Mouse (Mus musculus) midbrain, embryonic 11.5 days (tissue): ENCODE measurements at regions not wholly inside any gene's neighbourhood (a gene's known extent, or its start where the extent isn't known, plus 50 kb on each side); places are given as distances from the start of the nearest gene placed in this dataset.

Experiments used
- ATAC-seq: fragments of 200-750 bp; cut with Nextera tagmentation; 2 replicates; pipeline ENCODE4 v1.8.0; 2017; ENCODE audit warnings: moderate TSS enrichment, moderate library complexity; ENCODE audit not compliant: low FRiP score
- DNase-seq: peaks from one replicate; pipeline ENCODE4 v3.0.0; 2015; ENCODE audit warnings: low spot score; ENCODE audit errors: missing footprints
- H3K27ac ChIP-seq: fragments of 300-500 bp; sonication (generic); 2 replicates; pipeline ENCODE4 v1.5.1; 2014; ENCODE audit warnings: low read depth, low read length
- H3K27me3 ChIP-seq: fragments of 300-500 bp; sonication (generic); 2 replicates; pipeline ENCODE4 v1.6.1; 2014; ENCODE audit warnings: mild to moderate bottlenecking, low read length, moderate library complexity, mixed read lengths; ENCODE audit not compliant: control insufficient read depth, insufficient read depth
- H3K36me3 ChIP-seq: fragments of 300-500 bp; sonication (generic); 2 replicates; pipeline ENCODE4 v1.6.1; 2014; ENCODE audit warnings: mild to moderate bottlenecking, low read length, moderate library complexity, mixed read lengths; ENCODE audit not compliant: control insufficient read depth, insufficient read depth
- H3K4me1 ChIP-seq: fragments of 300-500 bp; sonication (generic); 2 replicates; pipeline ENCODE4 v1.6.1; 2014; ENCODE audit warnings: low read length; ENCODE audit not compliant: control insufficient read depth, insufficient read depth
- H3K4me2 ChIP-seq: fragments of 300-500 bp; sonication (generic); 2 replicates; pipeline ENCODE4 v1.6.1; 2014; ENCODE audit warnings: mild to moderate bottlenecking, moderate library complexity
- H3K4me3 ChIP-seq: fragments of 300-500 bp; sonication (generic); 2 replicates; pipeline ENCODE4 v1.5.1; 2014; ENCODE audit warnings: low read depth, low read length
- H3K9ac ChIP-seq: fragments of 300-500 bp; sonication (generic); 2 replicates; pipeline ENCODE4 v1.6.1; 2014; ENCODE audit warnings: low read length
- H3K9me3 ChIP-seq: fragments of 300-500 bp; sonication (generic); 2 replicates; pipeline ENCODE4 v1.6.1; 2016; ENCODE audit warnings: low read length; ENCODE audit not compliant: control insufficient read depth
- WGBS: fragments of 180-500 bp; shearing (Covaris S2); extraction: QIAGEN DNeasy Blood & Tissue Kit; methylation state at CpG from one replicate; pipeline ENCODE4 v1.1.7; 2014; 5-methylcytosine and 5-hydroxymethylcytosine counted together

DNA sequence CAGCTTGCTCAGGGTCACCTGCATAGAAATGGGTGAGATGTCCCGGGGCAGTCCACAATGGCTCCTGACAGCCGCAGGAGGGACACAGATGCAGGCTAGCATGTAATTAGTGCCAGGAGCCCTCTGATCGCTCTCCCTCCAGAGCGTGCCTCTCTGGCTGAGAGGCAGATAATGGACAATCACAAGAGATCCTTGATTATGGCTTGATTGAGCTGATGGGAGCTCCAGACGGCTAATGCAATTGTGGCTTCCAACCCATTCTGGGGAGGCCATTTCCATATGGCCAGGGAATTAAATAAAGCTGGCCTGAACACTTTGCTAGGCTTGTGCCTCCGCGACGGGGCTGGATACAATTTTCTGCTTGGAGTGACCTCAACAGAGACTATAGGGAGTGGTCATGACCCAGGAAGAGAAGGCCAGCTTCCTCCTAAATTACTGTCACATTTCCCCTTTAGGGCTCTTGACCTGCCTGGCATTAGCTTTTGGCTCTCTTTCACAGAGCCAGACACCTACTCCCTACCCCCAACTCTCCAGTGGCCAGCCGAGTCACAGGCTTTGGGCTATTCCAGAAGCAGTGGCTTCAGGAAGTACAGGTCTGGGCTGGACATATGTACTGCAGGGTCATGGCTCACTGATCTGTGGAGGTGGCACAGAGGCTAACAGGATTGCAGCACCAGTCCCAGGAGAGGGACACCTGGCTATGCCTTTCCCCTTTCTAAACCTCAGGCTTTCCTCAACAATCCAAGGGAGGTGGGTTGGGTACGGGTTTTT, 311.8 kb downstream of the 3100002H09Rik start:
- H3K36me3 ChIP-seq = no peaks in the 10 kb centered on the region
- ATAC-seq (peak; percentile 61), DNase-seq (no peak)
- H3K9ac ChIP-seq = no peak overlapping the region
- no peaks in the 10 kb centered on the region for H3K9me3 ChIP-seq
- peaks cover 3% of the 10 kb centered on the region; the same call in 1 of the 2 replicates for H3K27me3 ChIP-seq
- H3K4me3 ChIP-seq = no peak overlapping the region
- H3K27ac ChIP-seq = no peak overlapping the region
- H3K4me1 ChIP-seq = peaks cover 10% of the 10 kb centered on the region
- 36% methylated on average over 10 of the region's 10 CpGs for WGBS
- no peak overlapping the region for H3K4me2 ChIP-seq

DNA sequence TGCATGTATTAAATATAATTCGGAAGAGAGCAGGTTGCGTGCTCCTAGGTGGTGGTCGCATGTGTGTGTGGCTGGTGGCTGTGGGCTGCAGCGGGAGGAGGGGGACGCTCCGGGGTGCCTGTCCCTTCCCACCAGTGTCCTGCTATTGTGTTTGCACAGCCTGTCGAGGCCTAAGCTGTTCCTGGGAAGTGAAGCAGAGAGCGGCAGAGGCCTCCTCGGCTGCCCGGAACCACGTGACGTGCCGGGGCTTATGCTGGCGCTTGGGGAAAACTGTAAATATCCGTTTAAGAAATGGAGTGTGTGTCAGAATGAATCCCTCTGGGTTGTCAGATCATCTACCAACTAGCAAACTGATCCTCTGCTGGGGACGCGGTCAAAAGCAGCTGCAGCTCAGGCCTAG, 318.3 kb downstream of the 3100002H09Rik start:
- H3K9ac ChIP-seq = peak overlapping the region; percentile 38; the same call in 1 of the 2 replicates
- H3K36me3 ChIP-seq = no peaks in the 10 kb centered on the region
- no peaks in the 10 kb centered on the region for H3K9me3 ChIP-seq
- no peak overlapping the region for H3K4me3 ChIP-seq
- ATAC-seq (peak; percentile 90), DNase-seq (peak; percentile 93)
- no peak overlapping the region for H3K4me2 ChIP-seq
- H3K27ac ChIP-seq = peak overlapping the region; percentile 35; the same call in 1 of the 2 replicates
- H3K4me1 ChIP-seq = peaks cover 11% of the 10 kb centered on the region
- 11% methylated on average over 17 of the region's 17 CpGs for WGBS
- H3K27me3 ChIP-seq = no peaks in the 10 kb centered on the region

DNA sequence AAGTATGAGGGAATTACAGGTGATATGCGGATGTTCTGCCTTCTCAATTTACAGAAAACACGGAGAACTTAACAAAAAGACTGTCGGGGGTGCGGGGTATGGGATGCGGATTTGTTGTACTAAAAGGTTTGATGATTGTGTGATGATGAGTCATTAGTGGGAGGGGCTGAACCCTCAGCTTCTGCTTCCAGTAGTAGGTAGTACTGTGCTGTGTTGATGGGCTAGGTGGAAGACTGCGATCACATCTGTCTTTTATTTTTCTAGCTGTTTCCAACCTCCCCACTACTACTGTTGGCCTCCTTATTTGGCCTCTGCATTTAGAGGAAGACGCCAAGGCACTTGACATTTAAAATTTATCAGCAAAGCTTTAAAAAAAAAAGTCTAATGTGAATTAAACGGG, 318.8 kb downstream of the 3100002H09Rik start:
- DNase-seq = no peak
- no peaks in the 10 kb centered on the region for H3K36me3 ChIP-seq
- ATAC-seq = 0 out of 2 replicates have a peak, but pooled peaks have one; percentile 51
- no peak overlapping the region for H3K9ac ChIP-seq
- WGBS = 63% methylated on average over 8 of the region's 8 CpGs
- H3K27me3 ChIP-seq = no peaks in the 10 kb centered on the region
- H3K27ac ChIP-seq = peak overlapping the region; percentile 35; the same call in 1 of the 2 replicates
- no peaks in the 10 kb centered on the region for H3K9me3 ChIP-seq
- H3K4me1 ChIP-seq = peaks cover 11% of the 10 kb centered on the region
- no peak overlapping the region for H3K4me2 ChIP-seq
- no peak overlapping the region for H3K4me3 ChIP-seq

DNA sequence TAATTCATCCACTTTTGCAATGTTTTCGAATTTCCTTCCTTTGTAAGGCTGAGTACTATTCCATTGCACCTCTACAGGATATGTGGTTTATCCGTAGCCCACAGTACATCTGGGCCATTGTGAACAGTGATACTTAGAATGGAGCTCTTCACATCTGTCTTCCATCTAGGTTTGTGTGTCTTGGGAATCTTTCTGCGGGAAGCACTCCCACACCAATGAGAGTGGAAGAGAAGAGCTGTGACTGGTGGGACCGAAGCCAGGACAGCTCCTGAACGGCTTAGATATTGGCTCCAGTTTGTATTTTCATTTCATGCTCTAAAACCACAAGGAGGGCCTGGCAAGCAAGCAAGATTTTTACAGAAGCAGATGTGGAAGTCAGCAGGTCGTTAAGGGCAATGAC, 323.1 kb downstream of the 3100002H09Rik start:
- DNase-seq (no peak), ATAC-seq (no peak)
- Histone ChIP-seq H3K4me3 (no peak overlapping the region), H3K9me3 (no peaks in the 10 kb centered on the region), H3K27ac (no peak overlapping the region), H3K27me3 (no peaks in the 10 kb centered on the region), H3K9ac (no peak overlapping the region), H3K4me2 (no peak overlapping the region), H3K36me3 (no peaks in the 10 kb centered on the region), H3K4me1 (peaks cover 8% of the 10 kb centered on the region)
- 92% methylated on average over 6 of the region's 6 CpGs for WGBS

DNA sequence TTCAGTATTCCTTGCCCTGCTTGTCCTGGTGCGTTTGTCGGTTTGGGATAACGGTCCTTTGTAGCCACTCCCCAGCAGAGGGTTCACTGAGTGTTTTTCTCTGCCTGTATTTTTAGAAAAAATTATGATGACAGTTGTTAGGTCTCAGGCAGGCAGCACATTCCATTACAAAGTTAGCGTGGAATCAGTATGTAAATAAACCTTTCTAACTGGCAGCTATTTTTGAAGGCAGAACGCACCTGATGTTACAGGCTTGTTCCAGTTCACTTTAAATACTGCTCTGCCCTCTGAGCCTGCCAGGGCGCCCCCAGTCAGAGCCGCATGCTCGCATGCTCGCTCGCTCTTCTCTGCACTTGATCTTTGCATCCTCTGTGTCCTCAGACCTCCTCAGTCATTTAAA, 331.9 kb downstream of the 3100002H09Rik start:
- Histone ChIP-seq H3K4me2 (peak overlapping the region; percentile 1; the same call in 1 of the 2 replicates), H3K36me3 (no peaks in the 10 kb centered on the region), H3K9ac (peak overlapping the region; percentile 24; the same call in 1 of the 2 replicates), H3K4me3 (no peak overlapping the region), H3K9me3 (no peaks in the 10 kb centered on the region), H3K27ac (peak overlapping the region; percentile 42; the same call in 1 of the 2 replicates), H3K27me3 (0 out of 2 replicates have a peak, but pooled peaks cover 2% of the 10 kb centered on the region), H3K4me1 (peaks cover 26% of the 10 kb centered on the region)
- WGBS = 2% methylated on average over 10 of the region's 10 CpGs
- DNase-seq (peak; percentile 93), ATAC-seq (no peak)

DNA sequence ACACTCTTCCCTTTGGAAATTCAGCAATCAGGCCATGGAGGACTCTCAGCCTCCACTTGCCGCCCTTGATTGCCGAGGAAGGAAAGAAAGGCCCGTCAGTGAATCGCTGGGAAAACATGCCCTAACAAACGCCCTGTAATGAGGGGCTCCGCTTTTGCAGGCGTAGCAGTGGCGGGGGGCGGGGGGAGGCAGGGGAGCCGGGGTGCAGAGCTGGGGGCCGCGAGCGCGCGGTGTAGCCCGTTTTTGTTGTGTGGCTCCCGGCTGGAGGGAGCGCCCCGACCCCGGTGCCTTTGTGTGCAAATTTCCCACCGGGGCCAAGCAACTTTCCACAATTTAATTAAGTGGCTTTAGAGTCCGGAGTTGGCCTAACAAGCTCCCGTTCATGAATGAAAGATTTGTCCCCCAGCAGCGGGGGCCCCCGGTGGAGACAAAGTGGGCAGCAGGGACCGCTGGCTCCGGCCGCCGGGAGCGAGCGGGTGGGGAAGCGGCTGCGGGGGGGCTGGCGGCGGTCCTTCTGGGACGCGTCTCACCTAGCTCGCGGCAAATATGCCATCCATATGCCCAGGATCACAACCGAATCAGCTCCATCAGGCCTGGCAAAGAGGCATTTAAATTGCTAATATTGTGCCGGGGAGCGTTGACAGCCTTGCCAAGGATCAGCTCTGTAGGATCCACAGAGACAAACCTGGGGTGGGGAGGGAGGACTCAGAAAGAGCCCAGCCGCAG, 333.0 kb downstream of the 3100002H09Rik start:
- H3K36me3 ChIP-seq = no peaks in the 10 kb centered on the region
- ATAC-seq (peak; percentile 77), DNase-seq (peak; percentile 96)
- H3K4me1 ChIP-seq = peaks cover 26% of the 10 kb centered on the region
- H3K9me3 ChIP-seq = no peaks in the 10 kb centered on the region
- peak overlapping the region; percentile 94 for H3K27ac ChIP-seq
- H3K9ac ChIP-seq = peak overlapping the region; percentile 78
- H3K4me3 ChIP-seq = peak overlapping the region; percentile 36
- peak overlapping the region; percentile 76 for H3K4me2 ChIP-seq
- H3K27me3 ChIP-seq = 0 out of 2 replicates have a peak, but pooled peaks cover 2% of the 10 kb centered on the region
- WGBS = under 1% methylated on average over 42 of the region's 43 CpGs

DNA sequence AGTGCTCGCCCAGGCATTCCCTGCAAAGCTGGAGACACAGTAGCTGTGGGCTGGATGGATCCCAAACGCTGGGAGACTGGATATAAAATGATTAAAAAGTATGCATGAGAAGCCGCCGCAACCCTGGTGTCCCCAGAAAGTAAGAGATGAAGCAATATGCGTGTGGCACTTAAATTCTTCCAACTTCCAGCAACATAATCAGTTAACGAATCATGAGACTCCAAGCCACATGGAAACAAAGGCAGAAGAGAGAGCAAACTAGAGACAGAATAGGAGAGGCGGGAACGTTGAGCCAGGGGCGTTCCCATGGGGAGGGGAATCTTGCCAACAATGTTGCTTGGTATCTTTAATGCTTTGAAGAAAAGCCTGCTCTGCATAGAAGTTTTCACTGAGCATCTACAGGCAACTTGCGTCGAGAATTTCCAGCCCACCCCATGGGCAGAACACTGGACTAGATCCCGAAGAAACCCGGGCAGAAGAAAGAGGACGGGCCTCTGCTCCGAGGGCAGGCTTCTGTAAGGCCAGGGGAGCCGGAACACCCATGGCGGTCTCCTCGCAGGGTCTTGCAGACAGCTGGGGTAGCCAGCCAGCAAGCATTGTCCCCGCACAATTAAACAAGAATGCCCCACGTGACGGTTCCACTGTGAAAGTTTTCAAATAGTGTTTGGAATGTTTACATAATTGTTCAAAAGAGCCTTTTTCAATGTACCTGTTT, 333.7 kb downstream of the 3100002H09Rik start:
- ATAC-seq (peak; percentile 82), DNase-seq (peak; percentile 97)
- H3K4me1 ChIP-seq = peaks cover 26% of the 10 kb centered on the region
- H3K36me3 ChIP-seq = no peaks in the 10 kb centered on the region
- H3K27me3 ChIP-seq = 0 out of 2 replicates have a peak, but pooled peaks cover 2% of the 10 kb centered on the region
- H3K9me3 ChIP-seq = no peaks in the 10 kb centered on the region
- peak overlapping the region; percentile 94 for H3K27ac ChIP-seq
- H3K4me2 ChIP-seq = peak overlapping the region; percentile 76
- H3K4me3 ChIP-seq = peak overlapping the region; percentile 36
- peak overlapping the region; percentile 78 for H3K9ac ChIP-seq
- WGBS = 3% methylated on average over 21 of the region's 21 CpGs

DNA sequence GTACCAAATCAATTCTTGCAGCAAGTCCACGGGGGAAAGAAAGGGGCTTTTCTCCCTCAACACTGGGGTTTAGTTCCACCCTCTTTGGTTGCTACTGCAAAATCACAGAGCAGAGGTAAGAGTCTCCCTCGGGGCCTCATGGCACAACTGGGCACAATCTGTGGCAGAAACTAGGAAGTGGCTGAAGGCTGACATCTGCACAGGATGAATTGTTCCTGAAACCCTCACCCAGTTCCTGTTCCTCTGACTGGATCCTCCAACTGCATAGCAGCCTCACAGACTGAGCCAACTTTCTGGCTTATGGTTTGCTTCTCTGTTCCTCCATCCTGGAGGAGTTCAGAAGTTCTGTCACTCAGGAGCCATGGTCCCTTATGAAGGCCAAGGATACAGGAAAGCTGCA, 338.6 kb downstream of the 3100002H09Rik start:
- no peaks in the 10 kb centered on the region for H3K36me3 ChIP-seq
- H3K4me2 ChIP-seq = no peak overlapping the region
- H3K4me1 ChIP-seq = peaks cover 11% of the 10 kb centered on the region
- no peak for DNase-seq
- H3K9me3 ChIP-seq = no peaks in the 10 kb centered on the region
- 0 out of 2 replicates have a peak, but pooled peaks cover 2% of the 10 kb centered on the region for H3K27me3 ChIP-seq
- 73% methylated on average over 2 of the region's 2 CpGs for WGBS
- no peak for ATAC-seq
- H3K27ac ChIP-seq = no peak overlapping the region
- H3K4me3 ChIP-seq = no peak overlapping the region
- H3K9ac ChIP-seq = no peak overlapping the region
